Mouse (Mus musculus): ENCODE data around the gene Npas4.
"Not testable (repeated sequence)": the region's sequence is repeated elsewhere in the genome, so short reads cannot be mapped to it uniquely, and the experiment has no call there.

Npas4 gene

GRCm38 (mm10) chr19:4990256-4990625 is at the start of gene Npas4:
TSS of gene Npas4 (minus strand) at chr19:4990316.
- no peak for DNase-seq

GRCm38 (mm10) chr19:5039301-5040114 is 49.4 kb upstream of the Npas4 start:
- DNase-seq, result no peak

GRCm38 (mm10) chr19:5038709-5039156 is 48.6 kb upstream of the Npas4 start, which contains the start of the genes B4gat1 and AC124502.3:
TSS of gene B4gat1 (plus strand) at chr19:5038826.
TSS of gene AC124502.3 (plus strand) at chr19:5038891.
- peak; percentile 78 to 79 for DNase-seq

GRCm38 (mm10) chr19:5037678-5038571 is 47.8 kb upstream of the Npas4 start:
- peak; percentile 33 to 50 for DNase-seq

DNA sequence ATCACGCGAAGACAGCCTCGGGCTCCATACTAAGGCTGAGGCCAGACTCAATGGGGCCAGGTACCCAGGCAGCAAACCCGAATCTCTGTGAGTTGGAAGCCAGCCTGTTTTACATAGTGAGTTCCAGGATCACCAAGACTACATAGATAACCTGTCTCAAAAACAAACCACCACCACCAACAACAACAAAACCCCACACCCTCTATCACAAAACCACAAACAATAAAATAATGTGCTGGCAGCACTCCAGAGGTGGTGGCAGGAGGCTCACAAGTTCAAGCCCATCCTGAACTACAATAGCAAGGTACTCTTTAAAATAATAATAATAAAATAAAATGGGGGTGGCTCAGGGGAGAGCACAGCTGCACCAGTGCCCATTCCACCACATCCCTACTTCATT is 46.5 kb upstream of the Npas4 start:
- DNase-seq, result no peak

DNA sequence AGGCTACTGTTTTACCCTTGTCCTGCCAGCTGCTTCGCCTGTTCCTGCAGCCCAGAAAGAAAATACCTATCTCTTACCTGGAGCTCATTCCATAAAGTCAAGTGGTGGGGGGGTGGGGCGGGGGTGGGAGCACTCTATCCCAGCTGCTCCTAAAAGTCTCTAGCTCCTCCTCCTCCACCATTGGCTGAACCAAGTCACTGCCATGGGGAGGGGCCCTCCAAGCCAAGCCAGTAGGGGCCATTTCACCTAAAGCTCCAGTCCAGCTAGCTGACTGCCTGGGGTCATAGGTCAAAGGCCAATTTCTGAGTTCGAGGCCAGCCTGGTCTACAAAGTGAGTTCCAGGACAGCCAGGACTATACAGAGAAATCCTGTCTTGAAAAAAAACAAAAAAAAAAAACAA is 42.6 kb upstream of the Npas4 start:
- no peak for DNase-seq

DNA sequence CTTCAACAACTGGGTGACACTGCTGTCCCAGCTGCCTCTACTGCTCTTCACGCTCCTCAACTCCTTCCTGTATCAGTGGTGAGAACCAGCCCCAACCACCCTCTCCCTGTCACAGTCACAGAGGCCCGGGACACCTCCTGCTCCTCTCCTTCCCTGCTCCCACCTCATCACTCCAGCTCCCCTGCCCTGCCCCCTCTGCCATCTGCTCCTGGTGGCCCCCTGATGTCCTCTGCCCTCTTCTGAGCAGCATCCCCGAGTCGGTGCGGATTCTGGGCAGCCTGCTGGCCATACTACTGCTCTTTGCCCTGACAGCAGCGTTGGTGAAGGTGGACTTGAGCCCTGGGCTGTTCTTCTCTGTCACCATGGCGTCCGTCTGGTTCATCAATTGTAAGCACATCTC is 36.0 kb upstream of the Npas4 start:
- DNase-seq, result no peak

GRCm38 (mm10) chr19:5023621-5024479 is 33.7 kb upstream of the Npas4 start, which contains the start of gene Slc29a2:
TSS of gene Slc29a2 (plus strand) at chr19:5023860.
- peak; percentile 81 to 83 for DNase-seq

GRCm38 (mm10) chr19:5021416-5021815 is 31.3 kb upstream of the Npas4 start:
- no peak for DNase-seq

DNA sequence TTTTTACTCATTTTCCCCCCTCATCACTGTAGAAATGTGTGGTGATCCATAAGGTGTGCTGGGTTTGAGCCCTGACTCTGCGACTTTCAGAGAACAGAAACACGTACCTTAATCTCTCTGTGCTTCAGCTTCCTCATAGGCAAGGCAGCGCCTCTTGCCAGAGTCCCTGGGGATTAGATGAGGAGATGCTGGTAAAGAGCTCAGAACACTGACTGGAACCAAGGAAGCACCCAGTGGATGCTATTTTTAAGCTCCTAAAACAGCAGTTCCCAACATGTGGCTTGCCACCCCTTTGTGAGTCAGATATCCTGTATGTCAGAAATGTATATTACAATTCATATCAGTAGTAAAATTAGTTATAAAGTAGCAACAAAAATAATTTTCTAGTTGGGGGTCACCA is 28.1 kb upstream of the Npas4 start:
- DNase-seq, result no peak

DNA sequence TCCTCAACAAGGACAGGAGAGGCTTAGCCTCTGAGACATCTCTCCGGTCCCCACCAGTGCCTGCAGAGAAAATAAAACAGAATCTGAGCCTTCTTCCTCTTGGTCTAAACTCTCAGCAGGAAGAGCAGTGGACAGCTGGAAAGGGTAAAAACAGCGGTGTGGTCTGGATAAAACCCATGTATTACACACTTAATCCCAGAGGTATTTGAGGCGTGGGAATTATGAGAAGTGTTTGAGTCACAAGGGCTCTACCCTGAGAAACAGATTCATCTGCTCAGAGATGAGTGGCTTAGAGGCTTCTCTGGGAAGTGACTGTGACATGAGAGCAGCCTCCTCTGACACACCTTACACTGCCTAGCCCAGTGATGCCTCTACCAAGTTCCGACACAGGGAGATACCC is 27.5 kb upstream of the Npas4 start:
- DNase-seq, result no peak

- peak; percentile 43 to 45 for DNase-seq
Measured at GRCm38 (mm10) chr19:5016782-5017181, 26.7 kb upstream of the Npas4 start.

- no peak for DNase-seq
Measured at GRCm38 (mm10) chr19:5016221-5016742, 26.2 kb upstream of the Npas4 start.

- DNase-seq, result no peak
Measured at GRCm38 (mm10) chr19:5014961-5015398, 24.9 kb upstream of the Npas4 start.

GRCm38 (mm10) chr19:5013138-5013537 is 23.0 kb upstream of the Npas4 start:
- no peak for DNase-seq

DNA sequence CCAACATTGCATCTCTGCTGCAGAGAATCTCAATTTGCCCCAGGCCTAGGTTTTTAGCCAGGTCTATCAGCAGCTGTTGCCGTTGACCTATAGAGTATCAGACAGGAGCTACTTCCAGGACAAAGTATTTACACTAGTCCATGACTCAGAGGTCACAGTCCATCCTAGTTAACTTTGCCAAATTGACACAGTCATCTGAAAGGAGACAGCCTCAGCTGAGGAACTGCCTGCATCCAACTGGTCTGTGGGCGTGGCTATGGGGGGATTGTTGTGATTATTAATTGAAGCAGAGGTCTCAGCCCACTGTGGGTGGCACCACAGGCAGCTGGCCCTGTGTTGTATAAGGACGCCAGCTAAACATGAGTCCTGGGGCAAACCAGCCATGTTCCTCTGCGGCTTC is 14.8 kb upstream of the Npas4 start:
- no peak for DNase-seq

DNA sequence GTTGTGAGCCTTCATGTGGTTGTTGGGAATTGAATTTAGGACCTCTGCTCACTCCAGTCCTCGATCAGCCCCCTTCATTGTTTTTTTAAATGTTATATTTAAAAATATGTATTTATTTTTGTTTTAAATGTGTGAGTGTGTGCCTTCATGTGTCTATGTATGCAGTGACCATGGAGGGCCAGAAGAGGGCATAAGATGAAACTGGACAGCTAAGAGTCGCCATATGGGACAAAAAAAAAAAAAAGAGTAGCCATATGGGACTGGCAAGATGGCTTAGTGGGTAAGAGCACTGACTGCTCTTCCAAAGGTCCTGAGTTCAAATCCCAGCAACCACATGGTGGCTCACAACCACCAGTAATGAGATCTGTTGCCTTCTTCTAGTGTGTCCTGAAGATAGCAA is 13.5 kb upstream of the Npas4 start:
- DNase-seq, result not testable (repeated sequence)

GRCm38 (mm10) chr19:5001666-5002406 is 11.7 kb upstream of the Npas4 start:
- DNase-seq, result peak; percentile 67 to 75

- DNase-seq, result no peak
Measured at GRCm38 (mm10) chr19:4999445-5000140, 9.5 kb upstream of the Npas4 start.

GRCm38 (mm10) chr19:4994043-4994442 is 3.9 kb upstream of the Npas4 start:
- DNase-seq, result no peak

GRCm38 (mm10) chr19:4992904-4993303 is 2.8 kb upstream of the Npas4 start:
- DNase-seq, result no peak
